Mouse (Mus musculus): Measurements from ENCODE around the gene Tmem91. TPM values are rescaled to one million over a fixed set of nuclear protein-coding genes. Genes with fewer than 3 reads are reported as not detected.
A peak's percentile ranks its signal among the peaks of the same experiment; 100 is the strongest.

Tmem91 gene
- polyA plus RNA-seq, 1 experiment from 2014 or later: 2.7 TPM

DNA sequence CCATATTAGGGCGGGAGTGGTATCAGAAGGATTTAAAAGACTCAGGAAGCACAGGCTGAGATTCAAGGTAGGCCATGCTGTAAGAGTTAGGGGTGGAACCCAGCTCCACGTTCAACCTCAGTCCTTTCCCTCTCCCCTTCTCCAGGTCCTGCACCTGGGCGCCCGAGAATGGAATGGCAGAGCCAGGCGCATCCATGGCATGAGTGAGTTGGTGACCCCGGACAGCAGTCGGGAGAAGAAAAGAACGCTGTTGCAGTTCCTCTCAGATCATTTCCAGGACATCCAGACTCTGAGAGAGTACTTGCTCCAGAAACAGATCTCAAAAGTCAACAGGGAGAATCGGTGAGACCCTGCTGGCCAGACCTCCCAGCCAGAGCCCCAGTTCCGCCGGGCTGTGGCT lies 54.2 kb downstream of the Tmem91 start:
- H3K36me3 ChIP-seq (ENCODE audit: control insufficient read depth, insufficient read depth, low read length): no peaks in the 10 kb centered on the region
- no peak overlapping the region for H3K9ac ChIP-seq (ENCODE audit: low read length)
- ATAC-seq (replicated peaks; ENCODE audit: low FRiP score): no peak
- 93% methylated on average over 11 of the region's 11 CpGs for WGBS
- no peaks in the 10 kb centered on the region for H3K9me3 ChIP-seq (ENCODE audit: control insufficient read depth, low read length)
- H3K27ac ChIP-seq (ENCODE audit: low read depth, low read length): no peak overlapping the region
- H3K4me3 ChIP-seq (ENCODE audit: low read depth, low read length): no peak overlapping the region
- H3K4me1 ChIP-seq (replicated peaks; ENCODE audit: control insufficient read depth, insufficient read depth, low read length): no peaks in the 10 kb centered on the region
- H3K27me3 ChIP-seq (ENCODE audit: control insufficient read depth, insufficient read depth, low read length): no peaks in the 10 kb centered on the region
- DNase-seq (ENCODE audit: low spot score): peak; percentile 37
- H3K4me2 ChIP-seq (ENCODE audit: low read depth, low read length, severe bottlenecking): no peak overlapping the region

- H3K9ac ChIP-seq (ENCODE audit: low read length): no peak overlapping the region
- H3K27me3 ChIP-seq (ENCODE audit: control insufficient read depth, insufficient read depth, low read length): no peaks in the 10 kb centered on the region
- peak overlapping the region; percentile 60 for H3K4me3 ChIP-seq (ENCODE audit: low read depth, low read length)
- ATAC-seq (replicated peaks; ENCODE audit: low FRiP score) (no peak), DNase-seq (ENCODE audit: low spot score) (peak; percentile 34)
- no peaks in the 10 kb centered on the region for H3K36me3 ChIP-seq (ENCODE audit: control insufficient read depth, insufficient read depth, low read length)
- WGBS: 92% methylated on average over 5 of the region's 5 CpGs
- no peak overlapping the region for H3K27ac ChIP-seq (ENCODE audit: low read depth, low read length)
- no peaks in the 10 kb centered on the region for H3K9me3 ChIP-seq (ENCODE audit: control insufficient read depth, low read length)
- peak overlapping the region; percentile 52; the same call in 1 of the 2 replicates for H3K4me2 ChIP-seq (ENCODE audit: low read depth, low read length, severe bottlenecking)
- no peaks in the 10 kb centered on the region for H3K4me1 ChIP-seq (replicated peaks; ENCODE audit: control insufficient read depth, insufficient read depth, low read length)
Observed at GRCm38 (mm10) chr7:25620101-25620500, 54.9 kb downstream of the Tmem91 start.

- WGBS: 17% methylated on average over 5 of the region's 5 CpGs
- H3K9me3 ChIP-seq (ENCODE audit: control insufficient read depth, low read length): no peaks in the 10 kb centered on the region
- H3K36me3 ChIP-seq (ENCODE audit: control insufficient read depth, insufficient read depth, low read length): no peaks in the 10 kb centered on the region
- H3K4me1 ChIP-seq (replicated peaks; ENCODE audit: control insufficient read depth, insufficient read depth, low read length): no peaks in the 10 kb centered on the region
- H3K27me3 ChIP-seq (ENCODE audit: control insufficient read depth, insufficient read depth, low read length): no peaks in the 10 kb centered on the region
- no peak overlapping the region for H3K27ac ChIP-seq (ENCODE audit: low read depth, low read length)
- H3K4me3 ChIP-seq (ENCODE audit: low read depth, low read length): peak overlapping the region; percentile 60
- no peak for ATAC-seq (replicated peaks; ENCODE audit: low FRiP score)
- peak overlapping the region; percentile 52 for H3K4me2 ChIP-seq (ENCODE audit: low read depth, low read length, severe bottlenecking)
- DNase-seq (ENCODE audit: low spot score): no peak
- peak overlapping the region; percentile 59 for H3K9ac ChIP-seq (ENCODE audit: low read length)
Observed at GRCm38 (mm10) chr7:25619722-25619991, 55.3 kb downstream of the Tmem91 start.

Other genes starting within 250 kb of the Tmem91 start
- gene Ceacam1, start 197.6 kb downstream of the Tmem91 start, polyA plus RNA-seq (2014; fragmentation: Nextera tagmentation; extraction: Ambion mirVana): 0.51 and 0.81 TPM in 2 replicates
- 0.13 TPM in 1 of 2 replicates, not detected in the other for gene Ceacam2, start 135.3 kb downstream of the Tmem91 start, polyA plus RNA-seq (2014; fragmentation: Nextera tagmentation; extraction: Ambion mirVana)
- not detected in 2 replicates for gene Erich4, start 59.3 kb downstream of the Tmem91 start, polyA plus RNA-seq (2014; fragmentation: Nextera tagmentation; extraction: Ambion mirVana)
- 22.2 and 23.4 TPM in 2 replicates for gene Dmac2, start 55.8 kb downstream of the Tmem91 start, polyA plus RNA-seq (2014; fragmentation: Nextera tagmentation; extraction: Ambion mirVana)
- 0.29 and 0.99 TPM in 2 replicates for gene B3gnt8, start 48.5 kb downstream of the Tmem91 start, polyA plus RNA-seq (2014; fragmentation: Nextera tagmentation; extraction: Ambion mirVana)
- gene Bckdha, start 16.2 kb downstream of the Tmem91 start, polyA plus RNA-seq (2014; fragmentation: Nextera tagmentation; extraction: Ambion mirVana): 30.5 and 38.0 TPM in 2 replicates
- gene Exosc5, start 16.0 kb downstream of the Tmem91 start, polyA plus RNA-seq (2014; fragmentation: Nextera tagmentation; extraction: Ambion mirVana): 52.2 and 56.4 TPM in 2 replicates
- 30.4 and 35.1 TPM in 2 replicates for gene B9d2, start 5.6 kb upstream of the Tmem91 start, polyA plus RNA-seq (2014; fragmentation: Nextera tagmentation; extraction: Ambion mirVana)
- gene Tgfb1, start 11.8 kb upstream of the Tmem91 start, polyA plus RNA-seq (2014; fragmentation: Nextera tagmentation; extraction: Ambion mirVana): 1.1 and 1.6 TPM in 2 replicates
- 37.8 and 41.2 TPM in 2 replicates for gene Ccdc97, start 43.9 kb upstream of the Tmem91 start, polyA plus RNA-seq (2014; fragmentation: Nextera tagmentation; extraction: Ambion mirVana)
- 83.8 and 87.5 TPM in 2 replicates for gene Hnrnpul1, start 79.6 kb upstream of the Tmem91 start, polyA plus RNA-seq (2014; fragmentation: Nextera tagmentation; extraction: Ambion mirVana)
- 36.2 and 37.2 TPM in 2 replicates for gene Axl, start 113.5 kb upstream of the Tmem91 start, polyA plus RNA-seq (2014; fragmentation: Nextera tagmentation; extraction: Ambion mirVana)
- gene Cyp2s1, start 141.7 kb upstream of the Tmem91 start, polyA plus RNA-seq (2014; fragmentation: Nextera tagmentation; extraction: Ambion mirVana): 0.32 and 0.35 TPM in 2 replicates
- gene Cyp2b10, start 222.5 kb upstream of the Tmem91 start, polyA plus RNA-seq (2014; fragmentation: Nextera tagmentation; extraction: Ambion mirVana): not detected in 2 replicates

Measured in forebrain, embryonic 11.5 days (tissue).